Mouse (Mus musculus): ENCODE results near the gene Stab2. TPM values are rescaled to one million over a fixed set of nuclear protein-coding genes. Genes with fewer than 3 reads are reported as not detected.
A peak's percentile ranks its signal among the peaks of the same experiment; 100 is the strongest.

Stab2 gene
- total RNA-seq, 2 experiments from 2014 or later: not detected

DNA sequence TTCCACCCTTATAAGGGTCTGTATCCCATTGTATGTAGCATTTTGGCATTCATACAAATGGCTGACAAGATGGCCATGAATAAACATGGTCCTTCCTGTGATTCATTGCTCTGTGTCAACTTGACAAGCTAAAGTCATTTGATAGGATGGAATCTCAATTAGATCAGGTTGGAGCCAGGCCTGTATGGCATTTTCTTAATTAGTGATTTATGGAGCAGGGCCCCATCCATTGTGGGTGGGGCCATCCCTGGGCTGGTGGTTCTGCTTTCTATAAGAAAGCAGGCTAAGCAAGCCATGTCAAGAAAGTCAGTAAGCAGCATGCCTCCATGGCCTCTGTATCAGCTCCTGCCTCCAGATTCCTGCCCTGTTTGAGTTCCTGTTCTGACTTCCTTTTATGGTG, 92.2 kb downstream of the Stab2 start:
- ATAC-seq (replicated peaks; ENCODE audit: low FRiP score, low TSS enrichment, poor library complexity, severe bottlenecking): no peak

DNA sequence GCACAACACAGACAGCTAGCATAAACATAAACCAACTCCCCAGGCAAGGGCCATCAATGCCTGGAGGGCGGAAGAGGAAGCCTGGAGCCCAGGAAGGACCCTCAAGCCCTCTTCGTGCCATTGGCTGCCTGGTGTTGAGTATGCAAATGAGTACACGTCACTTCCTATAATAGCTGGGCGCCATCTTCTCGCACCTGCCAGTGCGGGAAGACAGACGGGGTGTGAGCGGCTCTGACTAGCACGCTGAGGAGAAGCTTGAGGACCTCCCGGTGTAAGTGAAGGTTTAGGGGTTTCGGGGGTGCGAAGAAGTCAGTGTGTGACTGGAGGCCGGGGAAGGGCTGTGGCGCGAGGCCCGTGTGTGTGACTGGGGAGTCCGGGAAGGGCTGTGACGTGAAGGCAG, 99.3 kb downstream of the Stab2 start:
- ATAC-seq (replicated peaks; ENCODE audit: low FRiP score, low TSS enrichment, poor library complexity, severe bottlenecking): no peak

DNA sequence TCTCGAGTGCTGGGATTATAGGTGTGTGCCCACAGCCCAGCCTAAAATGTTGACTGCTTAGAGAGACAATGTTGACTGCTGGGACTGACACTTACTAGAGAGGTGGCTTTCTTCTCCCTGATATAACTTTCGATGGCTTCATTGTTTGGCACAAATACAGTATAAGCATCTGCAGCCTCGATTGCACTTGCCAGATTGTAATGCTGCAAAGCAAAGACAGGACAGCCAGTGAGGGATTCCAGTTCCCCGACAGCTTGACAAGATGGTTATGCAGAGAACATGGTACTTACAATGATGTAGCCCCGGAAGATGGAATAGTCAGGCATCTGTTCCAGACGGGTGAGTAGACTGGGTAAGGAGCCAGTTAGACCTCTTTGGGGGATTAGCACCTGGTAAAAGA, 100.8 kb downstream of the Stab2 start:
- no peak for ATAC-seq (replicated peaks; ENCODE audit: low FRiP score, low TSS enrichment, poor library complexity, severe bottlenecking)

DNA sequence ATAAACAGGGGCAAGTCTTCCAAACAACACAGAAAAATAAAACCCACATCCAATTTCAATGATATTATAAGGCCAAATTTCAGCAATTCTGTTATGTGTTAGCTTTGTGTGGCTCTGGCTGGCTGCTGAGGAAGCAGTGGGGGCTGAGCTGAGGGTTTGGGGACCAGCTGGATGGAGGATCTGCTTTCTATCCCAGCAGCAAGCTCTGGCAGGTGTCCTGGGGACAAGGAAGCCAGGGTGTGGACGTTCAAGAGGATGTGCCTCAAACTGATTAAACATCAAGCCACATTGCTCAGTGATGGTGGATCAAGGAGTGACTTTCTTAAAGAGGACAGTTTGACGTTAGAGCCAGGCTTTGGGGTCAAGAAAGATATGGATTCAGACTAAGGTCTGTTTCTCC, 112.3 kb downstream of the Stab2 start:
- ATAC-seq (replicated peaks; ENCODE audit: low FRiP score, low TSS enrichment, poor library complexity, severe bottlenecking): no peak

DNA sequence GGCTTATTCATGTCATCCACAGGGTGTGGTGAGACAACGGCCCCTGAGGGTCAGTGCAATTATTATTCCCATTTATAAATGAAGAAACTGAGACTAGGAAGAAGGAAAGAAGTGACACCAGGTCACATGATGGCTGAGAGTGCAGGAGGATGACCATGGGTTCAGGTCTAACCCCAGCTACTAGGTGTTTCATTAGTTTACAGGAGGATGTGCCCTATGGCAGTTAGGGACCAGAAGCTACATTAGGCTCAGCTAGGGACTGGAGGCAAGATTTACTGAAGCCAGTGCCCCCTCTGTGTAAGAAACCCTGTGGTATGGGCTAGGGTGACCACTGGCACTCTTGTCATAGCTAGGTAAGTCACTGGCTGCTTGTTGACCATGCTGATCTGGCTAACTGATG, 116.8 kb downstream of the Stab2 start:
- ATAC-seq (replicated peaks; ENCODE audit: low FRiP score, low TSS enrichment, poor library complexity, severe bottlenecking): no peak

DNA sequence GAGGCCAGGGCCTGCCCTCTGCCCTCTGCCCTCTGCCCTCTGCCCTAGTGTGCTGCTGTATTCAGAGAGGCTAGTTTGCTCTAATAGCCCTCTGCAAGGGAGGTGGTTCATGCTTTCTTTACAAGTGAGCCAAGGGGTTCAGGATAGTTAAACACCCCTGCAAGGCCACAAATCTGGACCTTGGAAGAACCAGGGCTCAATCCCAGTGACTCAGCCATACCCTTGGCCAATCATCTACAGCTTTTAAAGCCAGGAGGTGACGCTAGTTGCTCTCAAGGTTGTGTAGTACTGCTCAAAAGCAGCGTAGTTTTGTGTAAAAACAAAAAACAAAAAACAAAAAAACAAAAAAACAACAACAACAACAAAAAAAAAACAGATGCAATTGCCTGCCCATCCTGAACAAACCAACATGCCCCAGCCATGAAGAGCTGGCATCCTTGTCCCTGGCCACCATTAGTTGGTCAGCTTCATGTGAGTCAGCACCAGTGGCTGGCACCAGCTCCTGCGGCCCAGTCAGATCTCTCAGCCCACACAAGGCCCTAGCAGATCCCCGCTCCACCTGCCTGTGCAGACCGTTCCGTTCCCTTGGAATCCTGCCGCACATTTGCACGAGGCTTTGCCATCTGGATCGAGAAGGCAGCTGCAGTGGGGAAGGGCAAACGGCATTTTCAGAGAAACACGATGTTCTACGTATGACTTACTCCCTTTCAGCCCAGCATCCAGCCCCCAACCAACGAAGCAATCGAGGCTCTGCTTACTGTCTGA, 117.5 kb downstream of the Stab2 start:
- ATAC-seq (replicated peaks; ENCODE audit: low FRiP score, low TSS enrichment, poor library complexity, severe bottlenecking): no peak

DNA sequence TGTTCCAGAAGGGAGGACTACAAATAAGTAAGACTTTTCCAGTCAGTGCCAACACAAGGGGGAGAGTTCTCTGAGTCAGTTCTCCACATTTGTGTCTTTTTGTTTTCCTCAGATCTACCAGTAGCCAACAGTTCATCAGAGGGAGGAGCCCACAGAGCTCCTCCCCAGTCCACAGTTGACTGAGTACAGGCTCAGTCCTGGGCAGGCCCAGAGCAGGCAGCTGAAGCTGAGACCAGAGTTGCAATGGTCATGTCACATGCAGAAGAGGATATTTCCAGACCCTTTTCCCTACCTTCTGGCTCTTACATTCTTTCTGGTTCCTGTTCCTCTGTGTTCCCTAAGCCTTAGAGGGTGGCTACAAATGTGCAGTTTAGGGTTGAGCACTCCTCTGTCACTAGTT, 118.4 kb downstream of the Stab2 start:
- no peak for ATAC-seq (replicated peaks; ENCODE audit: low FRiP score, low TSS enrichment, poor library complexity, severe bottlenecking)

DNA sequence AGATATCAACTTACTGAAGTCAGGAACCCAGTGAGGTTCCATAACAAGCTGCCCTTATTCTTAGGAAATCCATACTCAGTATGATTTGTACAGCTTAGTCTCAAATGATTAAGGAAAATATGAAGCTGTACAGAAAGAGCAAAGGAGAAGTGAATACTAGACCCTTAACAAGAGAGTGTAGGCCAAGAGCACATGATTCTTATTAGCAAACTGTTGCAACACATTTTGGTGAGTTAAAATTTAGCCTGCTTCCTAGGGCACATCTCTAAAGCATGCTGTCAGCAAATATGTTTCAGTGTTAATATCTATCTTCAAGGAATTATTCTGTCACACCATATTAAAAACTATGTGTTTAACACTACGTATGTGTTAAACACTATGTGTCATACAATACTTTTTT, 121.4 kb downstream of the Stab2 start:
- ATAC-seq (replicated peaks; ENCODE audit: low FRiP score, low TSS enrichment, poor library complexity, severe bottlenecking): no peak

DNA sequence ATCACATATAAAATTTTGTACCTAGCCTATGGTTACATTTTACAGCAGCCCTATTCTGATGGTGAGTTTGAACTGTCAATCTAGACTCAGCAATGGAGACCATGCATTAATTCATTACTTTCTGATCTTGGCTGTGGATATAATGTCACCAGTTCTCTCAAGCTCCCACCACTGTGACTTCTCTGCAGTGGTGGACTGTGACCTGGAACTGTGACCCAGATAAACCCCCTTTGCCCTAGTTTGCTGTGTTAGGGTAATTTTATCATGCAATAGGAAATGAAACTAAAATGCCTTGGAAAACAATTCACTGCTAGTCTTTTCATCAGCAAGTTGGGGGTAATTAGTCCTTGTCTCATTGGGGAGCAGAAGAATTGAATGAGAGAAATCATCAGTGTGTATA, 126.4 kb downstream of the Stab2 start:
- no peak for ATAC-seq (replicated peaks; ENCODE audit: low FRiP score, low TSS enrichment, poor library complexity, severe bottlenecking)

DNA sequence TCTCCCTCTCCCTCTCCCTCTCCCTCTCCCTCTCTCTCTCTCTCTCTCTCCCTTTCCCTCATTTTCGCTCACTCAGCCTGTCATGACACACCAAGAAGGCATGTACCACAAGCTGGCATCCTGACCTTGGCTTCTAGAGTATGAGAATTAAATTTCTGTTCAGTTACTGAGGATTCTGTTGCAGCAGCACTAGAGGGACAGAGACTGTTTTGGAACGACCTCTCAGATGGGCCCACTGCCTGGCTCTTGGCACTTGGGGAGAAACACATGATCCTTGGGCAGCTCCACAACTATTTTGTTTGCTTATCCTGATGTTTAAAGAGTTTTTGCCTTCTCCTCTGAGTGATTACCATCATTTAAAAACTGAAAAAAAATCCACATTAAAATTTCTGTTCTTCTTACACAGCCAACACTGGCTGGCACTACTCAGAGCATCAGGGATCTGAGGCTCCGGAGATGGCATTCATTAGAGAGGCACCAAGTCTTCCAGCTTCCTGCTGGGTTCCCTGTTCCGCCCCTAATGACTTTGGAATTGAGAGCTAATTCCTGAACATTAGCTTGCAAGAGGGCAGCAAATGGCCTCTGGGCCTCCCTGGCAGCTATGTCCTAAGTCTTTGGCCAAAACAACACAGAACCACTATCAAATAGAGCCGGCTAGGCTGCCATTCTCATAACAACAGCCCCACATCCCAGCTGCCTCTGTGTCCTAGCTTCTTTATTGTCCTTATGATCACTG, 127.6 kb downstream of the Stab2 start:
- no peak for ATAC-seq (replicated peaks; ENCODE audit: low FRiP score, low TSS enrichment, poor library complexity, severe bottlenecking)

DNA sequence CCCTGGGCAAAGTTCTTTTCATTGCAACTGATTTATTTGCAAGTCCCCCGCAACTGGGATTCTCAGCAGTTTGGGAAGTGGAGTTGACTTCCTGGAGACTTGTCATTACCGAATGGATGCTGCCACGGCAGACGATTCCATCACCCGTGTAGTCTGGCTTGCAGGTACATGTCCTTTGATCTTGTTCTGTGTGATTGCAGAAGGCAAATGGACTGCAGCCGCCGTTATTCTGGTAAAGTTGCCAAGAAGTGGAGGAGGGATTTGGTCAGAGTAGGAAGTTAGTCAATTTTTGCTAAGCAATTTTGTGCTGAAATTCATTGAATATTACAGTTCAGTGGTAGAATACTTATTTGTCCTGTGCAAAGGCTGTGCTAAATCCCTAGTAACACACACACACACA, 129.1 kb downstream of the Stab2 start:
- no peak for ATAC-seq (replicated peaks; ENCODE audit: low FRiP score, low TSS enrichment, poor library complexity, severe bottlenecking)

DNA sequence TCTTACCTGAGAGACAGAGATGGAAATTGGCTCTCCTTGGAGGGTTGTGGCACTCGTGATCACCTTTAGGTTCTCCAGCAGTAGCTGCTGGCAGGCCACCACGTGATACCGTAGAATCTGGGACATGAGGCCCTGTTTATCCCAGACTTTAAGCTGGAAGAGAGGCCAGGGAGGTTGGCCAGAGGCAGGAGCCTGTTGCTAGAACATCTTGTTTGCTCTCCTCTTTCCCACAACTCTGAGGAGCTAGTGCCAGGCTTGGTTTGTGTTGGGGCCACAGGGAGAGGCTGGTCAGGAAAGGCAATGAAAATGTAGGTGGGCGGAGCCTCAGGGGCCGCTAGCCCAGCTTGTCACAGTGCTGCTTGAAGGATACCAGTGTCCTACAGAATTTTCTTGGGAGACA, 135.2 kb downstream of the Stab2 start:
- no peak for ATAC-seq (replicated peaks; ENCODE audit: low FRiP score, low TSS enrichment, poor library complexity, severe bottlenecking)

DNA sequence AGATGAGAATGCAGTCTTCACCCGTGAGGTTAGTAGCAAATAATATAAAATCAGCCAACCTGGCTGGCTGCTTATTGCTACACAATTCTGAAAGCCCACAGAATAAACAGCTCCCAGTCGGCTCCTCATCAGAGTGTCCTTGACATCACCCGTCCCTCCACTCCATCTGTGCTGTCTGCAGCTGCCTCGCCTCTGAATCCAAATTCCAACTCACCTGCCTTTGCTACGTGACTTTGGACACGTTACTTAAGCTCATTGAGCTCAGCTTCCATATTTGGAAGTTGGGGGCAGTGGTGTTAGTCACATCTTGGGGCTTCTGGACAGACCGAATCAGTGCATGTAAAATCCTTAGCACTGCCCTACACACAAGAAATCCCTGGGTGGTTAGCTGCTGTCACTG, 135.7 kb downstream of the Stab2 start:
- no peak for ATAC-seq (replicated peaks; ENCODE audit: low FRiP score, low TSS enrichment, poor library complexity, severe bottlenecking)

DNA sequence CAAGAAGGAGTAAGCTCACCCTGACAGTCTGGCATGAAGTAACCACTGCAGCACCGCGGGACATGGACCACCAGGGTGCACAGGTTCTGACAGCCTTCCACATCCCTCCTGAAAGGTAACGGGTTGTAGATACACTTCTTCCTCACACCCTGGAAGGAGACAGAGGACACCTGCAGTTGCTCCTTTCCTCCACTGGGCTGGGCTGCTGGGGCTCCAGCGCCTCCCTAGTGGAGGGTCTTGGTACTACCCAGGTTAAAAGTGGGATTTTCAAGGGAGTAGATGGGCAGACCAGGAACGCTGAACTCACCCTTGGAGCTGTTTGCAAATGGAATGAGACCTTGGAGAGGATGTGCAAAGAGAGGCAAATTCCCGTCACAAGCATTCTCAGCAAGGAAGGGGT, 144.4 kb downstream of the Stab2 start:
- 0 out of 2 replicates have a peak, but pooled peaks have one; percentile 32 for ATAC-seq (replicated peaks; ENCODE audit: low FRiP score, low TSS enrichment, poor library complexity, severe bottlenecking)

DNA sequence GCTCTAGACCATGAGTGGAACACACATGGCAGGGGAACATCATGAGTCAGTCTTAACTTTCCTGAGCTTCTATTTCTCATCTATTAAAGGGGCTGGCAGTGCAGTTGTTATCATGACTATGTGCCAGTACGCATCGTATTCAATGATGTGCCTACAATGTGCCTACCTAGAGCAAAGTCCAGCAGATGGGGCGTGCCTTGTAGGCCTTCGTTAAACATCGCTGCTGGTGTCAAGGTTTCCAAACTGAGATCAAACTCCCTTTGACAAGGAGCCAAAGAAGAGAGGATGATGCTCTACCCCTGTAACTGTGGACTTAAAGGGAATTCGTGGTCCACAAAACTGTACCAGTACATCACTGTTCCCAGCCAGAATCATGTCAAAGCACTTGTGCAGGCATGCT, 145.3 kb downstream of the Stab2 start:
- ATAC-seq (replicated peaks; ENCODE audit: low FRiP score, low TSS enrichment, poor library complexity, severe bottlenecking): no peak

DNA sequence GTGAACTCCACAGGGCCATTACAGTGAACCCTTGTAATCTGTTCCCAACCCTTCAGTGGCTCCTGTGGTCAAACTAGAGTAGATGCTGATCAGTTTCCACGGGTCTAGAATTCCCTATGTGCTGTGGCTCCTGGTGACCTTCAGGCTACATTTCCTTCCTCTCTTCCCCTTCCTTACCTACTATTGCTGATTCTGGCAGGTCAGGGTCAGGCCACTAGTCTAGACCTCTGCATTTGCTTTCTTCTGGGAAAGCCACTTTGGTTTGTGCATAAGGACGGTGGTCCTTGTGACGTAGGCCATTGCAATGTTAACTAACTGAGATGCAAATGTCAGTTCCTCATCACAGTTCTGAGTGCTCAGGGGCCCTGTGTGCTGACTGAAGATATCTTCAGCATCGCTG, 147.4 kb downstream of the Stab2 start:
- no peak for ATAC-seq (replicated peaks; ENCODE audit: low FRiP score, low TSS enrichment, poor library complexity, severe bottlenecking)

DNA sequence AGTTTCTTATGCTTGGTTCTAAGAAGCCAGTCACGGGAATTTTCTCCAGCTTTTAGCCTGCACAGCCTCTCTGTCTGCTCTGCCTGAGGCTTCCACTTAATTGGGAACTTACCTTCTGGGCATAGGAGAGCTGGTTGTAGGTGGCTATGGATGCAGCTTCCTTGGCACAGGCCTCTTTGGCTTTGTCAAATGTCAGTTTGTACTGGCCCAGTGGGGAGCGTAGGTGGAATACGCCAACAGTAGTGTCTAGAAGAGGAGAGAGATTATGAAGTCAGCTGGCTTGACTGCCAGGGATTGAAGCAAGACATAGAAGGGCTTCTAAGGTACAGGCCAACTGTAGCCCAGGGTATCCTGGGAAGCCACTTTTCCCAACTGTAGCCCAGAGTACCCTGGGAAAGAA, 154.4 kb downstream of the Stab2 start:
- ATAC-seq (replicated peaks; ENCODE audit: low FRiP score, low TSS enrichment, poor library complexity, severe bottlenecking): no peak

DNA sequence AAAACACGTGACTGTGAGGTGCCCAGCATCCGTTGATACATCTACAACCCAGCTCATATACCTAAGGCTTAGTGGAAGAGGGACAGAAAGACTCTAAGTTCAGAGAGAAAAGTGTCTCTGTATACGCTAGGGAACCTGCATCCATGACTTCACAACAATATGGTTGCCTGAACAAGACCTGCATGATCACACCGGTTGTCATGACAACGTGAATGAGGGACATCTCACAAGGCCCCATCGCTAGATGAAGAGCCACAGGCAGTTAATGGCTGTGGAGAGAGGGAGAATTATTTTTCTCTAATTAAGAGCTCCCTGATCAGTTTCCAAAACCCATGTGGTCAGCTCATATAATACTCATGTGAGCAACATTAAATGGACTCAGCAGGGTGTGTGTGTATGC, 155.7 kb downstream of the Stab2 start:
- no peak for ATAC-seq (replicated peaks; ENCODE audit: low FRiP score, low TSS enrichment, poor library complexity, severe bottlenecking)

DNA sequence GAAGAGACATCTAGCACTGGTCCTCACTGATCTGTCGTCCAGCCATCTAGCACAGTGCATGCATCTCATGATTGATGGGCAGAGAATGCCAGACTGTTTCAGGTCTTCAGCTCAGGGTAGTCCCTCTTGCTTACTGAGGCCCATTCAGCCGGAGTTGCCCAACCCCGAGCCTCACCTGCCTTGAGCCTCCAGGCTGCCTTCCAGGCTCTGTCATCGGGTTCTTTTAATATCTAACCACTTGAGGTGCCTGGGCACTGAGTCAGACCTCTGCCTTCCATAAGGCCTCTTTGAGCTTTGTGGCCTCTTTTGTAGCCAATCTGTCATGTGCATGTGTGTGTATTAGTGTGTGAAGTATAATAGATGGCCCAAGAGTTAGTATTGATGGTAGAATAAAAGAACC, 158.3 kb downstream of the Stab2 start:
- no peak for ATAC-seq (replicated peaks; ENCODE audit: low FRiP score, low TSS enrichment, poor library complexity, severe bottlenecking)

DNA sequence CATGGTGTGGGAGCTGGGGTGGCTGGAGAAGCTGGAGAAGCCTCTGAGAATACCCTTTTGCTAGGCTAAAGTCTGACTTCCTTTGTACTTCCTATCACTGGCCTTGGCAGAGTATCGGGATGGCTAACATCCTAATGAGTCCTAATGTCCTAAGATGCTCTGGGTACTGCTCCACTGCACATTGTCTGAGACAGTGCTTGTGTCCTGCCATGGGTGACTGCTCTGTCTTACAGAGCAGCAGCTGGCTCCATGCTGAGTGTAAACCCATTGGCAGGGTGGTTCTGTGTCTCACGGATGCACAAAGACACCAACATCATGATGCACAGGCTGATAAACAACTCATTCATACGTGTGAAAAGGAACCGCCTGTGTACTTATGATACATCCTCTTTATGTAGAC, 158.7 kb downstream of the Stab2 start:
- ATAC-seq (replicated peaks; ENCODE audit: low FRiP score, low TSS enrichment, poor library complexity, severe bottlenecking): no peak

DNA sequence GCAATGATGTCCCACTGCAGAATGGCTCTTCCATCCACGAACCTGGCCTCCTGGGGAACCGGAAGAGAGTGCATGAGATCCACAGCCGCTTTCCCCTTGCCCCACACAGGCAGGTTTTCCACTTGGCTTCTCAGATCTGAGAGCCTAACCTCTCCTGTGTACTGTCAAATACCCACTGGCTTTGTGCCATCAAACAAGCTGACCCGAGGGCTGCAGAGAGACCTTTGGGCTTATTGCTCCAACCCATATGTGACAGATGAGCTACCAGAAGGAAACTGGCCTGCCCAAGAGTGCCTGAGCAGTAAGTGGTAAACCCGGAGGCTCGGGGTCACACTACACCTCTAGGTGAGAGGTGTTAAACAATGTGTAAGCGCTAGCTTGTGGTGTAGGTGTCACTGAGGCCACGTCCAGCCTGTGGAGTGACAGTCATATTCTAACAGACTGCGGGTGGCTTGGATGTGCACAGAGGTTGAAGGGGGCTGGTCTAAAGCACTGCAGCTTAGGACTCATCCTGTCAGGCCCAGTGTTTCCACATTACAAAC, 160.8 kb downstream of the Stab2 start:
- ATAC-seq (replicated peaks; ENCODE audit: low FRiP score, low TSS enrichment, poor library complexity, severe bottlenecking): no peak
